Mouse (Mus musculus): Measurements from ENCODE around the gene Afap1l2. TPM values are rescaled to one million over a fixed set of nuclear protein-coding genes. Genes with fewer than 3 reads are reported as not detected.
A peak's percentile ranks its signal among the peaks of the same experiment; 100 is the strongest.

Gene Afap1l2
- 1 to 10 TPM; 7.9 to 8.4 TPM for total RNA-seq (2021)
- long read RNA-seq, experiment 1, transcript Afap1l2-202 (19 exons, 3,531 nt): major isoform, 13 of 19 reads
- long read RNA-seq, experiment 1, partial matches to known transcripts: 1 of 19 reads
- long read RNA-seq, experiment 1, other reads (novel, unspliced or antisense): 5 of 19 reads
- long read RNA-seq, experiment 2, transcript Afap1l2-202 (19 exons, 3,531 nt): major isoform, 12 of 16 reads
- long read RNA-seq, experiment 2, partial matches to known transcripts: 1 of 16 reads
- long read RNA-seq, experiment 2, other reads (novel, unspliced or antisense): 1 of 16 reads

DNA sequence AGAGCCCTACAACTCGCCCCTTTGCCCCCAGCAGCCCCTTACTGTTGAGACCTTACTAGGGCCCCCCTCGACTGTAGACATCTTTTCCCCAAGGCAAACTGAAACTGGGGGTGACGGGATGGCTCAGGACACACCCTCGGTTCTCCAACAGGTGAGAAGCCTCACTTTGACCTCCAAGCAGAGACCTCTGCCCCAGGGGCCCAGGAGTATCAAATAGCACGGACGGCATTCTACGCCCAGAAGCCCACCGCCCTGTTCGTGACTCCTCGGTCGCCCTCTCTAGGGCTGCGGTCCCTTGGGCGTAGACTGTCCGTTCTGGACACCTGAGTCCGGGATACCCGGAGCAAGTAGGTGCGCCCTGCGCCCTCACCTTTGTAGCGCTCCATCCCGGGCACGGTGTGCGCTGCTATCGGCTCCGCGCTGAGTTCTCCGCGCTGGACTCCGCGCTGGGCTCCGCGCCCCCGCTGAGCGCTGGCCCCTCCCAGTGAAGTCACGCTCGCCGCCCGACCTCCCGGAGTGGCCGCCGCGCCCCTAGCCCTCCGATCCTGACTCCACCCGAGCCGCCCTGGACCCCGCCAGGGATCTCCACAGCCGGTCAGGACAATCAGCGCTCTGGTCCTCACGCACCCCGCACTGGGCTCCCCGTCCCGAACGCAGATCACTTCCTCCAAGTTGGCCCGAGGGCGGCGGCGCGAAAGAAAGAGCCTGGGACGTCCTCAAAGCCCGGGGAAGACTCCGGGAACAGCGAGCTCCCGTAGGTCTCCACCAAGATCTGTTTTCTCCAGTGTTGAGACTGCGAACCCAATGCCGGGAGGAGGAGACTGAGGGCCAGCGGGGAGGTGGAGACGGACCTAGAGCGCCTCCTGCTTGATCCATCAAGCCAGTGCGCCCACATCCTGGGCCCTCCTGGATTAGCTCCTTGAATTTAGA is at the start of gene Afap1l2:
TSS of gene Afap1l2 (minus strand) at position 448 of the 930 bp plus-strand sequence.
- peak within 1 kb of the TSS; percentile 79 for H3K27ac ChIP-seq
- intact Hi-C loops (cut with DNase I): loop anchor here (1.0 to 5.0 kb wide), 2 partner anchors 36 to 89 kb away; no protein-coding TSS in a partner anchor
- H3K4me3 ChIP-seq: peak within 1 kb of the TSS; percentile 59
- DNase-seq (ENCODE audit: extremely low spot score in 1 of 2, low spot score in 2 of 2): peak; percentile 34 to 40
- TF ChIP-seq CTCF (IDR thresholded peaks at IDR 0.05): peak; percentile 63

DNA sequence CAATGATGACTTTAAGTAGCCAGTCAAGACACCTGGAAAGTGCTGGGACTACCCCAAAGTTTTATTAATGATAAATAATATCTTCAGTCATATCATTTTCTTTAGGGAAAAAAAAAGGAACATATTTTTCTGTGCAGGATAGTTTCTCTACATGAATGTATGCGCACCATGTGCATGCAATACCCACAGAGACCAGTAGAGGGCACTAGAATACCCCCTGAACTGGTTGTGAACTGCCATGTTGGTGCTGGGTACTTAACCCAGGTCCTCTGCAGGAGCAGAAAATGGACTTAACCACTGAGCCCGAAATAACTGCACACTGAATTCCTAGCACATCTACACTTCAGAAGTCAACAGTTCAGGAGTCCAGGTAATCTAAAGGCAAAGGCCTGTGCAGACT is 49.5 kb upstream of the Afap1l2 start:
- no peak overlapping the region for H3K27ac ChIP-seq
- peak; percentile 49 for TF ChIP-seq CTCF (IDR thresholded peaks at IDR 0.05)

GRCm38 (mm10) chr19:57055215-57056120 is 47.4 kb upstream of the Afap1l2 start:
- Histone ChIP-seq H3K4me3 (no peak overlapping the region), H3K27ac (no peak overlapping the region)
- intact Hi-C loops (cut with DNase I): no loop called here
- peak in 1 of 2 experiments; percentile 43 for DNase-seq (ENCODE audit: extremely low spot score in 1 of 2, low spot score in 2 of 2)
- no peak for TF ChIP-seq CTCF (IDR thresholded peaks at IDR 0.05)

More for the DNA sequence above, 49.5 kb upstream of the Afap1l2 start:
- intact Hi-C loops (cut with DNase I): no loop called here
- no peak for DNase-seq (ENCODE audit: extremely low spot score in 1 of 2, low spot score in 2 of 2)
- no peak overlapping the region for H3K4me3 ChIP-seq

GRCm38 (mm10) chr19:57052959-57053358 is 44.9 kb upstream of the Afap1l2 start:
- Histone ChIP-seq H3K4me3 (no peak overlapping the region), H3K27ac (no peak overlapping the region)
- TF ChIP-seq CTCF (IDR thresholded peaks at IDR 0.05): no peak
- intact Hi-C loops (cut with DNase I): no loop called here
- DNase-seq (ENCODE audit: extremely low spot score in 1 of 2, low spot score in 2 of 2): no peak

GRCm38 (mm10) chr19:57052016-57052415 is 44.0 kb upstream of the Afap1l2 start:
- intact Hi-C loops (cut with DNase I): no loop called here
- DNase-seq (ENCODE audit: extremely low spot score in 1 of 2, low spot score in 2 of 2): no peak
- no peak overlapping the region for H3K4me3 ChIP-seq
- TF ChIP-seq CTCF (IDR thresholded peaks at IDR 0.05): no peak
- H3K27ac ChIP-seq: no peak overlapping the region

- no peak for TF ChIP-seq CTCF (IDR thresholded peaks at IDR 0.05)
- Histone ChIP-seq H3K4me3 (no peak overlapping the region), H3K27ac (no peak overlapping the region)
- no peak for DNase-seq (ENCODE audit: extremely low spot score in 1 of 2, low spot score in 2 of 2)
- intact Hi-C loops (cut with DNase I): no loop called here
These were observed 41.6 kb upstream of the Afap1l2 start for GRCm38 (mm10) chr19:57049592-57050090.

DNA sequence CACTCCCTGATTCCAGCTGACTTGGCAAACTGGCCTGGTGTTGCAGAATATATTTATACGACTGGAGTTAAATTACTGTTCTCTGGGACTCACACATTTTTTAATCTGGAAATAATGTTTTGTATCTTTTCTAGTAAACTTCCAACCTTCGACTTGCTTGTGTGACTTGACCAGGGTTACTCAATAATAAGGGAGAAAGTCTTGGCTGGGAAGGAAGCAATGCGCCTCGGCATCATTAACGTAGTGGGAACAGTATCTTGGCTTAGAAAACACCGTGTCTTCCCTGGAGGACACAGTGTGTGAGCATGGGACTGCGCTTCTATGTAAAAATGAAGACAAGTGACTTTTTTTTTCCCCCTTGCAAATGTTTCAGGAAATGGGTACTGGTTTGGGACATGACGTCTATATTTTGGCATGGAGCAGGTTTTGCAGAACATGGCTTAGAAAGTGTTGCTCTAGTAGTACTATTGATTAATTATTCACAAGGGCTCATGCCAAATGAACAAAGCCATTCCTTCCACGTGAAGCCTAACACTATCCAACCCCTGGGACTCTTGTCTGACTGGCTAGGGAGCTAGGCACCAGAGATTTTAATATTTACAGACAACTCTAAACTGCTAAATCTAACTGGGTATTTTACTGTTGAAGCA is 39.8 kb upstream of the Afap1l2 start:
- Histone ChIP-seq H3K4me3 (no peak overlapping the region), H3K27ac (no peak overlapping the region)
- TF ChIP-seq CTCF (IDR thresholded peaks at IDR 0.05): no peak
- intact Hi-C loops (cut with DNase I): no loop called here
- no peak for DNase-seq (ENCODE audit: extremely low spot score in 1 of 2, low spot score in 2 of 2)

- peak; percentile 58 for TF ChIP-seq CTCF (IDR thresholded peaks at IDR 0.05)
- DNase-seq (ENCODE audit: extremely low spot score in 1 of 2, low spot score in 2 of 2): no peak
These were observed 31.2 kb upstream of the Afap1l2 start for GRCm38 (mm10) chr19:57039258-57039657.

GRCm38 (mm10) chr19:57036860-57037259 is 28.8 kb upstream of the Afap1l2 start:
- no peak for DNase-seq (ENCODE audit: extremely low spot score in 1 of 2, low spot score in 2 of 2)
- Histone ChIP-seq H3K27ac (no peak overlapping the region), H3K4me3 (no peak overlapping the region)
- intact Hi-C loops (cut with DNase I): no loop called here
- TF ChIP-seq CTCF (IDR thresholded peaks at IDR 0.05): no peak

More at GRCm38 (mm10) chr19:57039258-57039657, 31.2 kb upstream of the Afap1l2 start:
- intact Hi-C loops (cut with DNase I): loop anchor here (2.0 kb wide), 1 partner anchor 120 kb away; no protein-coding TSS in a partner anchor
- H3K27ac ChIP-seq: no peak overlapping the region
- H3K4me3 ChIP-seq: no peak overlapping the region

- Histone ChIP-seq H3K27ac (no peak overlapping the region), H3K4me3 (no peak overlapping the region)
- TF ChIP-seq CTCF (IDR thresholded peaks at IDR 0.05): peak; percentile 75
- intact Hi-C loops (cut with DNase I): loop anchor here (2.0 kb wide), 1 partner anchor 111 kb away; no protein-coding TSS in a partner anchor
- DNase-seq (ENCODE audit: extremely low spot score in 1 of 2, low spot score in 2 of 2): peak; percentile 24 to 63
These were observed 23.6 kb upstream of the Afap1l2 start for GRCm38 (mm10) chr19:57031582-57031981.
